Mouse (Mus musculus) adrenal gland (tissue): ENCODE measurements around the gene Auts2.

Experiments used
- intact Hi-C: fragments of 180-260 bp; cut with DNase I; formaldehyde crosslinking; loops from one replicate; pipeline ENCODE4 v1.15.1; 2025

Auts2 gene

DNA sequence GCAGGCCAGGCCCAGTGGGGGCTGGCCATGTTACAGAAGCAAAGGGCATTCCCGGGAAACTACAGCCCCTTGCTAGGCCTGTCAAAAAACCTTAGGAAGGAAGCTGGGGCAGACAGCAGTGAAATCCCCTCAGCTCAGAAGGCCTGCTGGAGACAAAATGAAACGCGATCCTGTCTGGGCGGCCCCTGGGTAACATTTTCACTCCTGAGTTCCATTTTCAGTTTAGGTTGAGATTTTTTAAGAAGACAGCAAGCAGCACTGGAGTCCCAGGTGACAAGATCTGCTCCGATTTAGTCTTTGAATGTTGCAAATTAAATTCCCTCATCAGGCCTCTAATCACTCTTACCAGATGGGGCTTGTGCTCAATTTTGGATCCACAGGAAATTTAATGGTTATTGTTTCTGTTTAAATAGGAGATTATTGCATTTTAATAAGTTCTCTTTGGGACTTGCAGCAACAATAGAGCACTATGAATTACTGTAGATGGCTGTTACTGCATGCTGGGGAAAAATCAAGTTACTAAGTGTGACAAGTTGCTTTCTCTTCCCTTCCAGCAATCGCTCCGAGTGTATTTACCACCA is 594.5 kb downstream of the Auts2 start:
- intact Hi-C loops, result no loop called here

DNA sequence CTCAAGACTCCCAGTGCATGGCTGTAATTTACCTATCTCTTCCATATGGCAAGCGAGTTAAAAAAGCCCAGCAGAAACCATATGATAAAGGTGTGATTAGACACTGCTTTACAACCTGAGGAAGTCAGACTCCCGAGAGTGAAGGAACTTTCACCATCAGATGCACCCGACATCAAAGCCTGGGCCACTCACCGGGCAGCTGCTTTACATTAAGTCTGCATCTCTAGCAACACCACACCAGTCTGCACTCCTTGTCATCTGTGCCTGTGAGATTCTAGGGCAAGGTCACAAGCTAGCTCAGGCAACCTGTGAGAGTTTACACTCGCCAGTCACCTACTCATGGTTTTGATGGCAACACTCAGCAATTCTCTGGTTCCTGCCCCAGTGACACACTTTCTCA is 596.3 kb downstream of the Auts2 start:
- intact Hi-C loops, result no loop called here

DNA sequence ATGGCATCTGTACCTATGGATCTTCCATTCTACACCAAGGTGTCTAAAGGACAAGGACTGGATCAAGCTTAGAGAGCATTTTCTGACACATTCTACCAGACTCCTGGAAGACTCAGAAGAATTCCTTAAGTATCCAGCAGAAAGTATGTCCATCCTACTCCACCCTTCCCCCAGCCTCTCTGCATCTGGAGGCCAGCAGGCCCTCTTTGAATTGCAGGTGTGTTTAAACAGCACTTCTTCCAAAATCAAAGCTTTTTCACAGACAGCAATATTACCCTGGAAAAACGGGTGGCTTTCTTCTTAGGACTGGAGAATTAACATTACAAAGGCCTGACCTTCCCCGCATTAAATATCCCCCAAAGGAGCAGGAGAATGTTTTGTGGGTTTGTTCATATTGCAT is 598.4 kb downstream of the Auts2 start:
- intact Hi-C loops, result no loop called here

DNA sequence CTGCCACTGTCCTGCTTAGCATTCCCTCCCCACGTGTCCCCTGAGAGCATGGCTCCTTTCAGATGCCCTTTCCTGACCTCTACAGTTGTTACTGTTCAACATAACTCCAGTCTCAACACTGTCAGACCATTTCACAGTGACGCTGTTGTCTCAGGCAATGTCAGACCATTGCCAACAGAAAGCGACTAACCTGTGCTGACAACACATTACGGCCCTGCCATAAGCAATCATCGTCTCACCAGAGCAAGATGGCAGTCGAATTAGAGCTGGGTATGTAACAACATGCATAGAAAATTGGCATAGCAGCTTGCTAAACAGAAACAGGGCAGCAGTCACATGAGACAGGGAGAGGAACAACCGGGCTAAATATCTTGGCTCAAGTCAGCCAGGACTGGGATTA is 614.4 kb downstream of the Auts2 start:
- intact Hi-C loops, result no loop called here

DNA sequence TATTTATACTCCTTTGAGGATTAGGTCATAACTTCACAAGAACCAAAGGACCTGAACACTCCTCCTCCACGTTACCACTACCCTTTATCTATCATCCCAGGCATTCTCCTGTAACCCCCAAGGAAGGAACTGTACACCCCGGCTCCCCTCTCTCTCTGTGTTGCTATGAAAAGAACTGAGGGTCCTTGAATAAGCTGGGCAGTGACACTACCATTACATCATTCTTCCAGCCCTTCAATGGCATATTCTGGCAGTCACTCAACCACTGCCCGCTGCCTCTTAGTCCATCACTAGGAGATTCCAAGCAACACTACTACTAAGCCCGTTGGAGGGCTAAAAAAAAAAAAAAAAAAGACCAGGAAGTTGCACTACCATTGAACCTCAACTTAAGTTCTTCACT is 620.4 kb downstream of the Auts2 start:
- intact Hi-C loops, result no loop called here

DNA sequence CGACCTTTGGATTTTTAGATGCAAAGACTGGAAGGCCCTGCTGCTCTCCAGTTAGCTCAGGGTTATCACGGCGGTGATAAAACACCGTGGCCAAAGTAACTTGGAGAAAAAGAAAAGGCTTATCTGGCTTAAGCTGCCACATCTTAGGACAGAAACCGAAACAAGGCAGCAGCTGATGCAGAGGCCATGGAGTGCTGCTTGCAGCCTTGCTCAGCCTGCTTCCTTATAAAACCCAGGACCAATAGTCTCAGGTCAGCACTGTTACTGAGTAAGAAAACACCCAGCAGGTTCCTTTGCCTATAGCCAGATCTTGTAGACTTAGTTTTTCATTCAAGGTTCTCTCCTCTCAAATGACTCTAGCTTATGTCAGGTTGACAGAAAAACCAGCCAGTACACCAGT is 621.0 kb downstream of the Auts2 start:
- intact Hi-C loops, result no loop called here

DNA sequence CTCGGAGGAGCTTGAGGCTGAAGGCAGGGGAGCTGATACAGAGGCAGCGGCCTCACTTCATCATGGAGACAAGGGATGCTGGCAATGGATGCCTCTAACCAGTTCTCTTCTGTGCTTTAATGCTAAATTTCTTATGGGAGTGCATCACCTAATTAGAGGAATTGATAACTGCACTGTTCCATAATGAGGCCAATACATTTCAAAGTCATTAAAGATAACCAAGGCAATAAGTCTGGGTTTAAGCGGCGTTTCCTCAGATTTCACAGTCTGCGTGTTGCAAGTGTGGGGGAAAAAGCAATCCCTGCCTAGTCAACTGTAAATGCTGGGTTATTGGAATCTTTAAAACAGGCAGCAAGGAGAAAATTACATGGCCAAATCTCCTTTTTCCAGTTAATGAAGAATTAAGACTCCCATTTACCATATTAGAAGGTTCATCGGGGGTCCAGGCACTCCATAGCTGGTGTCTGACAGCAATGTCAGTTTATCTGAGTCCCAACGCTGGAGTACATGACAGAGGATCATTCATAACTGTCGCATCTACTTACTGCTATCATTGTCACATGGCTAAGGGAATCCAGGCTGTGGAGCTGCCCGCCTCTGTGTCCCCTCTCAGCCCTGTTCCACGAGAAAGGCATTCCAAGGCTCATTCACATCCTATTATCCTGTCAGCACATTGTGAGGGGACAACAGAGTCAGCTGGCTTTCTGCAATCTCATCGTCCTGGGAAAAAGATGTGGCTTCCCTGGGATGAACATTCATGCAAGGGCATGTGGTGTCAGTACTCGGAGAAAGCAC is 623.0 kb downstream of the Auts2 start:
- intact Hi-C loops, result no loop called here

DNA sequence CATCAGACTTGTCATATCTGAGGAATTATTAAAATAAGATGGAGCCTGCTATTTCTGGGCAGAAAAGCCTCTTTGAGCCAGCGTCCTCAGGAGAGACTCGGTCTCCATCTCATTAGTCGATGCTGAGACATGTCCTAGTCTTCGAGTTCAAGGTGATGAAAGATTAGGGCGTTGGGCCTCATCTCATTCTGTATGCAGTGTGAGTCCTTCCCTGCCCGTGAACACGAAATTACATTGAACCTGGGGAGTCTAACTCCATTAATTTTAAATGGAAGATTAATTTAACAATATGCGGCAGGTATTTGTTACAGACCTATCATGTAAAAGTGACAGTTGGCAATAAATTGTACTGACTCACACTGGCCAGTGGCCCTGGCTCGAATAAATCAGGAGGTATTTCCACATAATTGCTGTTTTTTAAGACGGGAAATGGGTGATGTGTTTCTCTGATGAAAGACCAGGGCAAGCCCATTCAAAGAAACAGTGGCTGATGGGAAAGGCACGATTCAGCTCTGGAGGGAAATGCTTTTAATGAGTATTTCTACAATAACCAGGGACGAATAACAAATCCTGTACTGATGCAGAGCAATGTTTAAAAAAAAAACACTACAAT is 626.2 kb downstream of the Auts2 start:
- intact Hi-C loops, result no loop called here

DNA sequence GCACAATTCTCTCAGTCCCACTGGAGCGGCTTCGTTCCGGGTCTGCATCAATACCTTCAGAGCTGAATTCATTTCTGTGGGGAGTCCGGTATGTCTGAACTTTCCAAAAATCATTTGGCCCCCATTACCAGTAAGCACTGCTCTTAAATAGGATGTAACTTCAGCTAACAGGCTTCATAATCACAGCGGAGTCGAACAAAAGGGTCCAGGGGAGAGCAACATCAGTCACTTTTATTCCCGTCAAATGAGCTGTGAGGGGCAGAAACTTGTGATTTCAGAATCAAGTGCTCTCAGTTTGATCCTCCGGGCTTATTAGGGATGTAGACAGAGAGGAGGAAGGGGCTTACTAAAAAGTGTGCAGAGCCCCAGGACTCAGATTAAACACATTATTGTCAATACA is 629.6 kb downstream of the Auts2 start:
- intact Hi-C loops, result no loop called here

DNA sequence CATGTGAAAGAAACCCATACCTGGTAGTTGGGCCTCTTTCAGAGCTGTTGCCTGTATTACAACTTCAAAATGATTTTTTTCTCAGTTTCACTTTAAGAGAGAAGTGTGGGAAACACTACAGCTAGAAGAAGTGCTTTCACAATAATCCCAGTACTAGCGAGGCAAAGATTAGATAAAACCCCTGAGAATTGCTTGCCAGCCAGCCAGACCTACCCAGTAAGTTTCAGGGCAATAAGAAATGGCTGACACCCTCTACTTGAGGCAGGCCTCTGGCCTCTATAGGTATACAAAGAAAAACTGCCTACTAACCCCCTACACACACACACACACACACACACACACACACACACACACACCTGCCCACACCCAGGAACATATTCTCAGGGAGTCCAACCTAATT is 630.2 kb downstream of the Auts2 start:
- intact Hi-C loops, result no loop called here

DNA sequence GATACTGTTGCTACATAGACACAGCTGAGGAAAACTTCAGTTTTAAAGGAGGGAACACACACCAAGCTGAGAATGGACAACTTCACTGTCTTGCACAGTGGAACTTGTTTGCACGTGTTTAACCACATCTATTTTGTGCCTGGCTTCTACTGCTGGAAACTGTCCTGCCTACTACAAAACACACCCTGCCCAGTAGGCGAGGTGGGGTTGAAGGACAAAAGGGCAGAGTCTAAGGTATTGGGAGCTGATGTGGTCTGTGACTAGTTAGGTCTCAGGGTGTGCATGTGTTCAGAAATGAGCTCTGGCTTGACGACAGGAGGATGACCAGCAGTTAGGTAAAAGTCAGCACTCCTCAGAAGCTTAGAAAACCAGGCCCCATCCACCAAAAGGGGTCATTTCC is 636.8 kb downstream of the Auts2 start:
- intact Hi-C loops, result no loop called here

DNA sequence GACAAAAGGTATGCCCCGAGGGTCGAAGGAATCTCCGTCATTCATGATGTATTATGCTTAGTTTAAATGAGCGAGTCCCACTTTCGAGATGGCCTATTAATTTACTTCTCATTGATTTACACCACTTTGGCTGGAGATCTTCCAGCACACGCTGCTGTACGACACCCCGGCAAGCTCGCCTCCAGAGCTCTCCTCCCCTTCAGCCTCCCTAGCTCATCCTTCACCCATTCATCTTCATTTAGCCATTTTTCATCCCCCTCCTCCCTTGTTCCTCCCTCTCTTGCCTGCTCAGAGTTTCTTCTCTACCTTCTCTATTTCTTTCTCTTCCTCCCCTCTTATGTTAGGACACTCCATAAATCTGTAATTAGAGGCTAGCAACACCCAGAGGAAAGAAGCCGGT is 638.7 kb downstream of the Auts2 start:
- intact Hi-C loops, result no loop called here

DNA sequence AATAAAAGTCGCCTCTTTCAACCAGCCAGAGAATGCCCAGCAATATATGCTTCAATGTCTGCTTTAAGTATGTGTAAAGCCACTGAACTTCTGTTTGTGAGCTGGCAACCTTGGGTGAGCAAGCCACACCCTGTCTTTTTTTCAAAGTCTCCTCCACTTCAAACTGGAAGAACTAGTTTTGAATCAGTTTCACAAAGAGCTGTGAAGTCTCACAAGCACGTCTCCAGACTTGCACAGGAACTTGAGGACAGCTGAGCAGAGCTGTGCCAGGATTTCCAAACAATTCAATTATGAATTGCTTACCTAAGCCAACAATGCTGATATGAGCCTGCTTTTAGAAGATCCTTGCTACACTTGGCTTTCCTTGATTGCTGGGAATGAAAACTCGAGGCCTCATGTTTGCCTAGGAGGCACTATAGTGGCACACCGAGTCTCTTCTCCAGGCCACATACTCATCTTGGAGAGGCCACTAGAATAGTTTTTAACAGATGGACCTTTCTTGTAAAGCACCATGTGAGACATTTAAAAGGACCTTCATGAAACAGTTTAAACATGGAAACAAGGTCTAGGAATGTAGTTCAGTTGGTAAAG is 645.0 kb downstream of the Auts2 start:
- intact Hi-C loops, result no loop called here

DNA sequence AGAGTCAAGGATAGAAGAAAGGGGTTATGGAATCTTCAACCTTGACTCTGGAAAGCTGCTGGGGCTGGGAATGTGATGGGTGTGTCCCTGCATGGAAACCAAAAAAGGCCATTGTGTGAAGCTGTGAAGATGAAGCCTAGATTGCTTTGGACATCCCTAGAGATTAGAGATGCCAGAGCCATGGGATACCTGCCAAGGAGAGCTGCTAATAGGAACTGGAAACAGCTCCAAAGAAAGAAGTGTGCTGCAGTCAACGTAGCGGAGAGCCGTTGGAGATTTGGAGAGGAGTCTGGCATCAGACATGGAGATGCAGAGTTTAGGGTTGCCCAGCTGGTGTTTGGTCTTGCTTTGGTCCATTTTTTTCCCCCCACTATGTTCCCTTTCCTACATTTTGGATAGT is 656.5 kb downstream of the Auts2 start:
- intact Hi-C loops, result no loop called here

DNA sequence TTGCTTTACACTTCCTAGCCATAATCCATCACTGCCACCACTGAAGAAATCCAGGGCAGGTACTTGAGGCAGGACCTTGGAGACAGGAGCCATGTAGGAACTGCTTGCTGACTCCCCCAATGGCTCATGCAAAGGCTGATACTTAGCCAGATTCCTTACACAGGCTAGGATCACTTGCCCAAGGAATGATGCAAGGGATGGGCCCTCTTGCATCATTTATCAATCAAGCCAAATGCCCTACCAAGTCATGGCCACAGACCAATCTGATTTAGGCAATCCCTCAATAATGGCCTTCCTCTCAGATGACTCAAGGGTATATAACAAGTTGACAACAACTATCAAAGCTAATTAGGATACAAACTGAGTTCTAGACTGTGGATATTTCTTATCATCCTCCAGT is 666.6 kb downstream of the Auts2 start:
- intact Hi-C loops, result loop anchor here (10.0 kb wide), 2 partner anchors 62 to 312 kb away; no protein-coding TSS in a partner anchor

DNA sequence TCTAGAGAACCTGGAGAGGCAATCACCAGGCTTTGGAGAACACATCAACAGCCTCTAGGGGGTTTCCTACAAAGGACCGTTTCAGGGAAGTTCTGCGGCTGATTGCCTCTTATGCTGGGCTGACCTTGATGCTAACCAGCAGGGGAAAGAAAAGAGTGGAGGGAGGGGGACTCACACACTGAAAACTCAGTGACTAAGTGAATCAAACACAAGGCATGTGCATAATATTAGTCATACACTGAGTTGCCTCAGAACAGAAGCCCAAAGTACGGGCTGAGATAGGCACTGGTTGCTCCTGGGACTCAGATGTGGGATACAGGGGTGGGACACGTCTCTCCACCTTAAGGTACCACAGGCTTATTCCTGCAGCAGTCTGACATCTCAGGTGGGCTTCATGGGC is 667.2 kb downstream of the Auts2 start:
- intact Hi-C loops, result loop anchor here (10.0 kb wide), 2 partner anchors 61 to 311 kb away; no protein-coding TSS in a partner anchor

DNA sequence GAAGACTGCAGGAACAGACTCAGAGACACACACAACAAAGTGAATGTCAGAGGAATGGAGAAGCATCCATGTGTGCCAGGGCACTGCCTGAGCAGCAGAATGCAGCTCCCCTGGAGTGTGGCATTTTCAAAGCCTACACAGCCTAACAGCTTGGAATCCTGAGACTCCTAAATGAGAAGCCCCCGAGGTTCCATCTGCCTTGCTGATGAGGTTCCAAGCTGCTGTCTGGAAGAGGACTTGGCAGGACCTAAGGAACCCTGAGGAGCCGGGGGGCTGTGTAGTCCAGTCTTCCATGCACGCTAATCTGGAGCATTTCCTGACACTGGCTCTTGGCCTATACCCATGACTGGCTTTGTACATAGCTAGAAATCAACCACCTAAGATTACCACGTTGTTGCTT is 670.0 kb downstream of the Auts2 start:
- intact Hi-C loops, result loop anchor here (10.0 kb wide), 2 partner anchors 58 to 308 kb away; no protein-coding TSS in a partner anchor

DNA sequence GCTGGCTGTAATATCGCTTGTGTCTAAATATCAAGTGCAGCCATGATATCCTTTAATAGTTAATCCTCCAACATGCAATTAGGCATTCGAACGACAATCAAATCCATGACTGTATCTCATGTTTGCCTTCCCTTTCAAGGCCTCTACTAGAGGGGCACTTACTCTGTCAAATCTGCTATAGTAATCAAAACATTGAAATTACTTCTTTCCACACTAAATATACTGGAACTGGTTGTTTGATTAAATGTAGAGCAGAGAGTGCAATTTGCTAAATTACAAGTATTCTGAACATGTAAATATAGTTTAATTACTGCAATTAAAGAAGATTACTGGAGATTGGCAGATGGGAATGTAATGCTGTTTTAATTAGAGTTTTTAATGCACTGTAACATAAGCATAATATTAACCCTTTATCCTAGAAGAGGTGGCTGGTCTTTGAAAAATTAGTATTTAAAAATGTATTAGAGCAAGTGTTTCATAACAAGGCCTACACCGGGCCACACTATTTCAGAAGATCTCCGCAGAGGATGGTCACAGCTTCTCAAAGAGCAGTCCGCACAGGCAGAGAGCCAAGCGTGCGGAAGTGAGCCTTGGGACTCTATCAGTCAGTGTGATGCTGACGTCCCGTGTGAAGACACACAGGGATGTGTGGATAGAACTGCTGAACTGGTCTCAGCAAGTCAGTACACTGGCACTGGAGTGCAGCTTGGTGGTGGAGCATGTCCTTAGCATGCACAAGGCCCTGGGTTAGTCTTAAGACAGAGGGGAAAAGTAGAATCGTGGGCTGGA is 673.2 kb downstream of the Auts2 start:
- intact Hi-C loops, result loop anchor here (10.0 kb wide), 2 partner anchors 55 to 305 kb away; no protein-coding TSS in a partner anchor

DNA sequence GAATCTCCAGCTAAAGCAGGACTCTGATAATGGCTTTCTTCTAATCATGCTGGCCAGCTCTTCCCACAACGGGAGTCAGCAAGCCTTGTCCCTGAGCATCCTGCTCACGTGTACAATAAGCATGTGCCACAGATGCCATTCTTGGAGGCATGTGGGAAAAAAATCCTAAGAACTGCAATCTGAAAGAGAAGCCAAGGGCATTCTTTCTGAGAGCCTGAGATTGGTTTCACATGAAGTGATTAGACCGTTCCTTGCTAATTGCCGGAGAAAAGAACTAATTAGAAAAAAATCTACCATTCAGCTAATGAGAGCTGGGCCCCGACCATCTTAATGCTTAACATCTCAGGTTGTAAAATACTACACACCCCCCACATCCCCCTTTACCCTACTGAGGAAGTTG is 677.9 kb downstream of the Auts2 start:
- intact Hi-C loops, result no loop called here

DNA sequence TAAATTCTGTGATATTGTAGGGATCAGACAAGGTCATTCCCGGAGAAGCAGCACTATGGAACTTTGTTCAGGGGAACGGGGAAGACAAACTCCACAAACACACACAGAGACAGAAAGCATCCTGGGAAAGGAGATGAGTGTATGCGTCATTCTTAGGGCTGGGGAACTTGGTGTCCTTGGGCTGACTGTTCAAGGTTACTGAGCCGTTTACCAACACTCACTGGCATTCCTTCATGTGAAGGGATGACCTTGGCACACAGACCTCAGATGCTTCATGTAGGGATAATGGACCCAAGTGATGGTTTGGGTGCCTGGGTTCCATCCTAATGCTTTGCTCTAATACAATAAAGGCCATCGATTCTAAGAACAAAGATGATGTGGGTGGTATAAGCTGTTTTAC is 685.2 kb downstream of the Auts2 start:
- intact Hi-C loops, result no loop called here

DNA sequence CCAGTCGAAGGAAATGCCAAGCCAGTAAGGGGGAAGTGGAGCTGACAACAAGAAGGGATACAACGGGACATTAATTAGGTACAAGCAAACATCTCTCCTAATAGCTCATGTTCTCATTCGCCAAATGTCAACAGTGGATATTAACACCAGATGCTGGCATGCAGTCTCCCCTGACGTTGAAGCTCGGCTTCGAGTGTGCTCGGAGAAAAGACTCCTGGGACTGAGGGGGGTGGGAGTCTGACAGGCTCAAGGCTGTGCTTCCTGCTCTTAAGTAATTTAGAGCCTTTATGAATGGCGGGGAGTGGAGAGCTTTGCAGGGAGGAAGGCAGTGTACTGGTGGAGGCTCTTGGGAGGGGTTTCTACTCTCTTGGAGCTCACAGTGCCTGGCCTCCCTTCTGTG is 687.8 kb downstream of the Auts2 start:
- intact Hi-C loops, result no loop called here
